Mouse (Mus musculus) erythroblast, embryonic 14.5 days (primary cell): ENCODE data around the gene Zbtb21.

ENCODE experiments used
- GATA1 ChIP-seq: IDR thresholded peaks from 2 replicates; pipeline ENCODE4 v1.6.1; 2012; ENCODE audit warnings: low read length, inconsistent platforms, mixed read lengths
- TAL1 ChIP-seq: IDR thresholded peaks from 3 replicates; pipeline ENCODE4 v1.6.1; 2012; ENCODE audit warnings: low read length, inconsistent platforms, mixed read lengths

- TF ChIP-seq TAL1 (no peak), GATA1 (no peak)
Observed at GRCm38 (mm10) chr16:97952371-97952770, 10.1 kb downstream of the Zbtb21 start.
